Mouse (Mus musculus) adrenal gland, adult (tissue): ENCODE measurements around the gene Senp3.
"Not testable (repeated sequence)": the region's sequence is repeated elsewhere in the genome, so short reads cannot be mapped to it uniquely, and the experiment has no call there.

Experiments used
- DNase-seq, 2 experiments: peaks; one replicate each; pipeline ENCODE4 v3.0.0; 2022 to 2023; ENCODE audit warnings: low spot score in 1 of 2; ENCODE audit not compliant: inconsistent age in 2 of 2

Gene Senp3

DNA sequence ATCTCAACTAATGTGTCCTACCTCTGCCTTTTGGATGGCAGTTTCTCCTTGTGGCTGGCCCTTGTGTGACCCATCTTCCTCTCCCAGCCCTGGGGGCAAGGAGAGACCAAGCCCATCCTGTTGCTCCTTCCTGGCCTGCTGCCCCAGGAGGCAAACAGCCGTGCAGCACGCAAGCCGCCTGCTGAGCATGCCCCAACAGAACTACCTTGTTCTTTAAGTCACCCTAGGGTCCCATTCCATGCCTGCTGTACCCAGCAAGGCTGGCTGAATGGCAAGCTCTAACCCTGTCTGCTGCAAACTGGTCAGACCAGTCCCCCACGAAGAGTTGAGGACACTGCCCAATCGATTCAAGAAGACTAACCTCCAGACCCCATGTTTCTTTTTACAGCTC lies 25.8 kb downstream of the Senp3 start:
- no peak for DNase-seq

DNA sequence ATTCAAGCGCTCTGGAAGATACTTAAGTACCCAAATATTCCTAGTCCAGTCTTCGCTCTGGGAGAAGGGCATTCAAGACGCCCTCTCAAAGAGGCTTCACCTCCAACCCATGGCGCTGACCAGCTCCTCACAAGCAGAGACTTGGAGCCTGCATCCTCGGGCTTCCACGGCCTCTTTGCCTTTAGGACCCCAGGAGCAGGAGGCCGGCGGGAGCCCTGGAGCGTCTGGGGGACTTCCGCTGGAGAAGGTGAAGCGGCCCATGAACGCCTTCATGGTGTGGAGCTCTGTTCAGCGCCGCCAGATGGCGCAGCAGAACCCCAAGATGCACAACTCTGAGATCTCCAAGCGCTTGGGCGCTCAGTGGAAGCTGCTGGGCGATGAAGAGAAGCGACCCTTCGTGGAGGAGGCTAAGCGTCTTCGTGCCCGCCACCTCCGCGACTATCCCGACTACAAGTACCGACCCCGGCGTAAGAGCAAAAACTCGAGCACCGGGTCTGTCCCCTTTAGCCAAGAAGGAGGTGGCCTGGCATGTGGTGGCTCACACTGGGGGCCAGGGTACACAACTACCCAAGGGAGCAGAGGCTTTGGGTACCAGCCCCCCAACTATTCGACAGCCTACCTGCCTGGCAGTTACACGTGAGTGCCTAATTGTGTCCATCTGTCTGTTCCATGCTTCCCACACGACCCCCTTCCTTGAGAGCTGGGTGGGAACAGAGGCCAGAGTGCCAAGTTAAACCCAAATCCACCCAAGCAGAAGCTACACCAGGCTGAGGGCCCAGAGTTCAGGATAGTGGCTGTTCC lies 26.4 kb downstream of the Senp3 start, which contains the start of gene Sox15:
Gene Sox15, plus strand, starts transcription at position 51 of the 801 bp plus-strand sequence.
- DNase-seq, result peak; percentile 72 to 87

DNA sequence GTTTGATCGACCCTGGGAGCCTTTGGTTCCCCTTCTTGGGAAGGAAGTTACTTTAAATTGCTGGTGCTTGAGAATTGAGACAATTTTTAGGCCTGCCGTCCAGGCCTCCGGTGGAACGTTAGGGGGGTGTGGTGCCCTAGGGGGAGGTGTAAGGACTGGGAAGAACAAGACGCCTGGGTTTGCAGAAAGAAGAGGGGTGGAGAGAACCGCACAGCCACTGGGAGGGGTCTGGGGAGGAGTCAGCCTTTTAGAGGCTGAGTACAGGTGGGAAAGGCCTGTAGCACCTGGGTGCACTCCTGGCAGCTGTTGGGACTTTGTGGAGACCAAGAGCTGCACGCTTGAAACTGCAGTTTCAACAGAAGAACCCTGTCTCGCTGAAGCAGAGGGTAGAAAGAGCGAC lies 27.1 kb downstream of the Senp3 start:
- peak in 1 of 2 experiments; percentile 63 for DNase-seq

DNA sequence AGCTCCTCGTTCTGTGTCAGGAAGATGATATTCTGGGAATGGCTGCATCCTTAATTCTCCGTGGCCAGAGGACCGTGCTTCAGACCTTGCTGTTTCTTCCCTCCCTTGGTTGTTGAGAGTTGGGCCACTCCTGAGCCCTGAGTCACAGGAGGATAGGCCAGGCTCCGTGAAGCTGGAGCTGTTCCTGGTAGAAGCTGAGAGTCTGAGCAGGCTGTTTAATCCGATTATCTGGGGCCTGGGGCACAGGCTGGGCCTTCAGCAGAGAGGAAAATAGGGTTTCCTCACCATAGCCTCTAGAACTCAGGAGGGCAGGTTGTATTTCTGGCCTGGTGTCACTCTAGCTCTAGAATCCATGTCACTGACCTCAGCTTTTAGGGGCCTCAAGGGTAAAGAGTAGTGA lies 28.5 kb downstream of the Senp3 start:
- DNase-seq, result peak in 1 of 2 experiments; percentile 68

DNA sequence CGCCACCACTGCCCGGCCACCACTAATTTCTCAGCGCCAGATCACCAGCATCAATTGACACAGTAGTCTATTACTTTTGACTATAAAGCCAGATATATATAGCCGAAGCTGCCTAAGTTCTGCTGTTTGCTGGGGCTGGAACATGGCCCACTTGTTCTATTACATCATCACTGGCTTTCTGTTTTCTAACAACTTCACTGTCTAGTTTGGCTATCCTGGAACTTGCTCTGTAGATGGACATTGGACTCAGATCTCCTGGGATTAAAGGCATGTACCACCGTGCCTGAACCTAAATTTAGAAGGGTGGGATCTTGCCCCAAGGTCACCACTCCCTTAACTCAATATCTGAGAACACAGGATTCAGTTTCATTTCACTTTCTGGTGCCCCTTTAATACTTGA lies 36.0 kb downstream of the Senp3 start:
- DNase-seq, result peak in 1 of 2 experiments; percentile 41

DNA sequence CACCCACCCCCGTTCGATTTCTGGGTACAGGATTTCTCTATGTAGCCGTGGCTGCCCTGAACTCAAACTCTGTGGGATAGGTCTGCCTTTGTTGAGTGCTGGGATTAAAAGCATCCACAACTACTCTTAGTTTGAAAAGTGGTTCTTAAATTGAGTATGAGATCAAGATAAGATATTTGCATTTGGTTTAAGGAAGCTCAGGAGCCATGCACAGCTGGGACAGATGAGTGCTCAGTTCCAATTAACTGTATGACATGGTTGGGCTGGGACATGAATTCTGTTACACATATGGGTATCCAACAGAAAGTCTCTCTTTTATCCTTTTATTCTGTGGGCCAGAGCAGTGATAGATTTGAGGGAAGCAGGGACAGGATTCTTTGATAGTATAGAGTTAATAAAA lies 46.4 kb downstream of the Senp3 start:
- no peak for DNase-seq

DNA sequence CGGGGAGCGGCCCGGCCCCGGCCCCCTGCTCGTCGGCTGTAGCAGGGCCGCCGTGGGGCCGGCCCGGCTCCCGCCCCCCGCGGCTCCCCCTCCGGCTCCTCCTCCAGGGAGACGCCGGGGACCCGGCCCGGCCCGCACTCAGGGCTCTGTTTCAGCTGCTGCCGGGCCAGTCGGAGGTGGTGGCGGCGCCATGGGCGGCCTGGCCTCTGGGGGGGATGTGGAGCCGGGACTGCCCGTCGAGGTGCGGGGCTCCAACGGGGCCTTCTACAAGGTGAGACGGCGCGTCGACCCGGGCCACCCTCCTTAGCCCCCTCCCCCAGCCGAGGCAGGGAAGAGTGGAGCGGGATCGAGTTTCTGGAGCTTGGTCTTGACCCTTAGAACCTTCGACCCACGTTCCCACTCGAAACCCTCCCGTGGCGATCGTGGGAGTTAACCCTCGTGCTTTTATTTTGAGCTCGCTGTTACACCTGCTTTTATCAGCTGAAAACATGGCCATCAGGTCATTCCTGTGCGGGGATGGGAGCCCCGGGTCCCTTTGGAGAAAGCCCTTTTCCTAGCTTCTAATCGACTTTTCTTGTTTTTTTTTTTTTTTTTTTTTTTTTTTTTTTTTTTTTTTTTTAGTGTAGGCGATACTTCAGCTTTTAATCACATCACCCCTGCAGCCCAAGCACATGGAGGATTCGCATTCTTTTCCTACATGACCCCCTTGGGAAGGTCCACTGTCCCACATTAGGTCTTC lies 48.6 kb downstream of the Senp3 start:
- DNase-seq, result peak in 1 of 2 experiments; percentile 48

DNA sequence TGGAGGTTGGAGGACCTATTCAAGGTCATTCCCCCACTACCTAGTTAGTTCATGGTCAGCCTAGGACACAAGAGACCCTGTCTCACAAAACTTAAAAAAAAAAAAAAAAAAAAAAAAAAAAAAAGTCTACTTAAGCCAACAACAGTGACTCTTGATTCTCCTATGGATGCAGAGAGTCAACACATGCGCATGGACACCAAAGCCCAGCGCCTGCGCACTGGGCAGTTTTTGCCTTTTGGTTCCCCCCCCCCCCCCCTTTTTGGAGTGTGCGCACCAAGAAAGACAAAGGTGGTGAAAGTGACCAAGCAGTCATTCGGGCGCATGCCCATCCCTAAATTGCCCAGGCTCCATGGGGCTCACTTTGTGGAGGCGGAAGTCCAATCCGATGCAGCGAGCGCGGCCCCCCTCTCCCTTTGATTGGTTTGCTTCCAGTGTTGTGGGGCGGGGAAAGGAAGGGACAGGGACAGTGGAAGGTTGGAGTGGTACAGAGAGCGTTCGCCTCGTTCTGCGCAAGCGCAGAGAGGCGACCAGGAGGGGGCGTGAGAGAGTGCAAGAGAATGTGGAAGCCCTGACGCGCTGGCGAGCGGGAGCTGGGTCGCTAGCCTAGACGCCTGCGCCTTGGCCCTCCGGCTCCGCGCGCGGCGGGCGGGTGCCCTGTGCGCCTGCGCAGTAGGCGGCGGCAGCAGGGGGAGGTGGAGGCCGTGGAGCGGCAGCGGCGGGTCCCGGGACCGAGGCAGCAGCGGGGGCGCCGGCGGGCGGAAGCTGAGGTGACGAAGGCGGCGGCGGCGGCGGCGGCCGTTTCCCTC lies 49.4 kb downstream of the Senp3 start, which contains the start of gene Fxr2:
Gene Fxr2, plus strand, starts transcription at position 707 of the 806 bp plus-strand sequence.
- peak; percentile 100 for DNase-seq

DNA sequence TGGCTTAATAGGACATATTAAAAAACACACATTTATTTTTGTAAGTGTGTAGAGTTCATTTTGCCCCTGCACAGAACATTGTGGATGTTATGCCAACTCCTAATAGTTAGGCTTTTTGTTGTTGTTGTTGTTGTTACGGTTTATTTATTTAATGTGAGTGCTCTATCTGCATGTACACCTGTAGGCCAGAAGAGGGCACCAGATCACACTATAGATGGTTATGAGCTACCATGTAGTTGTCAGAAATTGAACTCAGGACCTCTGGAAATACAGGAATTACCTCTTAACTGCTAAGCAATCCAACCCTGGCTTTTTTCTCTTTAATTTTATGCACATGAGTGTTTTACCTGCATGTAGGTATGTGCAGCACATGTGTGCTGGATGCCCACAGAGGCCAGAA lies 52.1 kb downstream of the Senp3 start:
- peak in 1 of 2 experiments; percentile 64 for DNase-seq

DNA sequence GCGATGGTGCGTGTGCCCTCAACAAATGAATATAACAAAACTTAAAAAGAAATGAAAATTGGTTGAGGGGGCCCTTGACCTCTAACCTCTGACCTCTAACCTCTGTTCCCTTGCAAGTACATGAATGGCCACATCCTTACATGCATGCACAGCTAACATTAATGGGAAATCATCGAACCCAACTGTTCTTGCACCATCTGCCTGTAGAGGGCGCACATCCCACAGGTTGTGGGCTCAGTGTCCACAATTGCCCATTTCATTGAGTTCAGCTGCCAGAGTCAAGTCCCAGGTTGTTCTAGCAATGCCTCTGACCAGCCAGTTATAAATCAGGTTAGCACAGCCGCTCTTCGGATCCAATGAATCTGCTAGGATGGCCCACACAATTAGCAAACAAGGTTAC lies 53.6 kb downstream of the Senp3 start:
- peak; percentile 75 to 92 for DNase-seq

DNA sequence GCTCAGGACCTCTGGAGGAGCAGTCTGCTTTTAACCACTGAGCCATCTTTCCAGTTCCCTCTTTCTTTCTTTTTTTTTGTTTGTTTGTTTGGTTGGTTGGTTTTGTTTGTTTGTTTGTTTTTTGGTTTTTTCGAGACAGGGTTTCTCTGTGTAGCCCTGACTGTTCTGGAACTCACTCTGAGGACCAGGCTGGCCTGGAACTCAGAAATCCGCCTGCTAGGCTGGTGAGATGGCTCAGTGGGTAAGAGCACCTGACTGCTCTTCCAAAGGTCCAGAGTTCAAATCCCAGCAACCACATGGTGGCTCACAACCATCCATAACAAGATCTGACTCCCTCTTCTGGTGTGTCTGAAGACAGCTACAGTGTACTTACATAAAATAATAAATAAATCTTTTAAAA lies 57.5 kb downstream of the Senp3 start:
- not testable (repeated sequence) for DNase-seq
